Mouse (Mus musculus) liver, embryonic 16.5 days (tissue): ENCODE measurements around the gene Spats1. TPM values are rescaled to one million over a fixed set of nuclear protein-coding genes. Genes with fewer than 3 reads are reported as not detected.

Source experiments
- ATAC-seq: fragments of 200-750 bp; cut with Nextera tagmentation; 2 replicates; pipeline ENCODE4 v1.8.0; 2017; ENCODE audit warnings: low read depth, mild to moderate bottlenecking, moderate number of reproducible peaks, moderate library complexity
- H3K27ac ChIP-seq: fragments of 300-500 bp; sonication (generic); 2 replicates; pipeline ENCODE4 v1.5.1; 2014; ENCODE audit warnings: mild to moderate bottlenecking, low read length
- H3K27me3 ChIP-seq: fragments of 300-500 bp; sonication (generic); 2 replicates; pipeline ENCODE4 v1.6.1; 2014; ENCODE audit warnings: low read depth, low read length, mixed read lengths; ENCODE audit not compliant: control insufficient read depth, insufficient read depth
- H3K36me3 ChIP-seq: fragments of 300-500 bp; sonication (generic); 2 replicates; pipeline ENCODE4 v1.6.1; 2014; ENCODE audit warnings: mild to moderate bottlenecking; ENCODE audit not compliant: control insufficient read depth, insufficient read depth
- H3K4me1 ChIP-seq: fragments of 300-500 bp; sonication (generic); 2 replicates; pipeline ENCODE4 v1.6.1; 2014; ENCODE audit warnings: low read depth, low read length, mixed read lengths; ENCODE audit not compliant: control insufficient read depth
- H3K4me2 ChIP-seq: fragments of 300-500 bp; sonication (generic); 2 replicates; pipeline ENCODE4 v1.6.1; 2014; ENCODE audit warnings: low read depth, low read length, mixed read lengths
- H3K4me3 ChIP-seq: fragments of 300-500 bp; sonication (generic); 2 replicates; pipeline ENCODE4 v1.5.1; 2014; ENCODE audit warnings: low read depth, mild to moderate bottlenecking, low read length
- H3K9ac ChIP-seq: fragments of 300-500 bp; sonication (generic); 2 replicates; pipeline ENCODE4 v1.6.1; 2014; ENCODE audit warnings: low read depth, low read length
- H3K9me3 ChIP-seq: fragments of 300-500 bp; sonication (generic); replicated peaks from 2 replicates; pipeline ENCODE4 v1.6.1; 2016; ENCODE audit warnings: low read length; ENCODE audit not compliant: control insufficient read depth
- WGBS: fragments of 180-500 bp; shearing (Covaris S2); extraction: QIAGEN DNeasy Blood & Tissue Kit; methylation state at CpG from one replicate; pipeline ENCODE4 v1.1.7; 2014; ENCODE audit not compliant: insufficient replicate concordance; 5-methylcytosine and 5-hydroxymethylcytosine counted together
- polyA plus RNA-seq: library from polyadenylated mRNA; unstranded; fragments of >200 nt; fragmentation: Nextera tagmentation; extraction: Ambion mirVana; gene quantifications from 2 replicates; pipeline ENCODE4 v1.2.1, GENCODE M21; 2015

Spats1 gene
- polyA plus RNA-seq, 1 experiment from 2014 or later: 0.21 TPM

- Histone ChIP-seq H3K9me3 (no peaks in the 10 kb centered on the region), H3K4me3 (no peak overlapping the region), H3K27ac (no peak overlapping the region), H3K4me2 (no peak overlapping the region), H3K9ac (no peak overlapping the region), H3K4me1 (no peaks in the 10 kb centered on the region), H3K36me3 (peaks cover 33% of the 10 kb centered on the region), H3K27me3 (no peaks in the 10 kb centered on the region)
- WGBS: 12% methylated on average over 3 of the region's 3 CpGs
- ATAC-seq: no peak
Observed at GRCm38 (mm10) chr17:45403207-45403606, 72.0 kb downstream of the Spats1 start.

- 69% methylated on average over 3 of the region's 3 CpGs for WGBS
Observed at GRCm38 (mm10) chr17:45402601-45403000, 72.6 kb downstream of the Spats1 start.

GRCm38 (mm10) chr17:45402126-45402525 is 73.1 kb downstream of the Spats1 start:
- 85% methylated on average over 1 of the region's 1 CpGs for WGBS

More at GRCm38 (mm10) chr17:45402601-45403000, 72.6 kb downstream of the Spats1 start:
- no peak overlapping the region for H3K27ac ChIP-seq
- no peaks in the 10 kb centered on the region for H3K9me3 ChIP-seq
- no peaks in the 10 kb centered on the region for H3K27me3 ChIP-seq
- H3K4me1 ChIP-seq: no peaks in the 10 kb centered on the region
- H3K9ac ChIP-seq: no peak overlapping the region
- no peak overlapping the region for H3K4me2 ChIP-seq
- peaks cover 30% of the 10 kb centered on the region for H3K36me3 ChIP-seq
- H3K4me3 ChIP-seq: no peak overlapping the region
- no peak for ATAC-seq

GRCm38 (mm10) chr17:45401126-45401905 is 73.9 kb downstream of the Spats1 start:
- no peak for ATAC-seq
- WGBS: 75% methylated on average over 5 of the region's 5 CpGs
- H3K4me3 ChIP-seq: no peak overlapping the region

More at GRCm38 (mm10) chr17:45402126-45402525, 73.1 kb downstream of the Spats1 start:
- ATAC-seq: no peak
- H3K9me3 ChIP-seq: no peaks in the 10 kb centered on the region
- H3K27me3 ChIP-seq: no peaks in the 10 kb centered on the region
- no peak overlapping the region for H3K27ac ChIP-seq
- H3K9ac ChIP-seq: no peak overlapping the region
- no peaks in the 10 kb centered on the region for H3K4me1 ChIP-seq
- H3K36me3 ChIP-seq: peaks cover 26% of the 10 kb centered on the region
- no peak overlapping the region for H3K4me2 ChIP-seq
- no peak overlapping the region for H3K4me3 ChIP-seq

GRCm38 (mm10) chr17:45398021-45398420 is 77.2 kb downstream of the Spats1 start:
- no peak for ATAC-seq
- H3K9ac ChIP-seq: no peak overlapping the region
- no peaks in the 10 kb centered on the region for H3K9me3 ChIP-seq
- WGBS: 79% methylated on average over 2 of the region's 2 CpGs
- H3K36me3 ChIP-seq: peaks cover 8% of the 10 kb centered on the region; the same call in 1 of the 2 replicates
- no peak overlapping the region for H3K27ac ChIP-seq
- H3K4me1 ChIP-seq: no peaks in the 10 kb centered on the region
- no peak overlapping the region for H3K4me2 ChIP-seq
- no peaks in the 10 kb centered on the region for H3K27me3 ChIP-seq
- H3K4me3 ChIP-seq: no peak overlapping the region

More at GRCm38 (mm10) chr17:45401126-45401905, 73.9 kb downstream of the Spats1 start:
- Histone ChIP-seq H3K9ac (no peak overlapping the region), H3K36me3 (peaks cover 21% of the 10 kb centered on the region), H3K9me3 (no peaks in the 10 kb centered on the region), H3K27ac (no peak overlapping the region), H3K4me1 (no peaks in the 10 kb centered on the region), H3K27me3 (no peaks in the 10 kb centered on the region), H3K4me2 (no peak overlapping the region)

GRCm38 (mm10) chr17:45397541-45397940 is 77.7 kb downstream of the Spats1 start:
- no peak overlapping the region for H3K4me2 ChIP-seq
- ATAC-seq: no peak
- no peak overlapping the region for H3K9ac ChIP-seq
- H3K27ac ChIP-seq: no peak overlapping the region
- H3K4me3 ChIP-seq: no peak overlapping the region
- WGBS: 69% methylated on average over 3 of the region's 3 CpGs
- H3K9me3 ChIP-seq: no peaks in the 10 kb centered on the region
- H3K27me3 ChIP-seq: no peaks in the 10 kb centered on the region
- H3K36me3 ChIP-seq: peaks cover 11% of the 10 kb centered on the region; the same call in 1 of the 2 replicates
- no peaks in the 10 kb centered on the region for H3K4me1 ChIP-seq

DNA sequence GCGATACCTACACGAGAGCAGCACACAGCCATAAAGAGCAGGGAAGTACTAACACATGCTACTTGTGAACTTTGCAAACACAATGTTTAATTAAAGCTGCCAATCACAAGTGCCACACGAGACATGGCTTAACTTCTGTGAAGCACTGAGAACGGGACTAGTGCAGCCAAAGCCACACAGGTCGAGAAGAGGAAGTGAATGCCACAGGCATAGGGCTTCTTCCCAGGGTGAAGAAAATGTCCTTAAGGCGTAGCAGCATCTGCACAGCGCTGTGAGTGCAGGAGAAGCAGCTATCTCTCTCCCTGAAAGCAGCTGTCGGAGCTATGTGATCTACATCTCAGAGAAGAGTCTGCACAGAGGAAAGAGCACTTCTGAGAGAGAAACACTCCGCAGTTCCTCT is 80.6 kb downstream of the Spats1 start:
- no peaks in the 10 kb centered on the region for H3K9me3 ChIP-seq
- H3K27ac ChIP-seq: no peak overlapping the region
- no peak overlapping the region for H3K4me3 ChIP-seq
- H3K4me2 ChIP-seq: no peak overlapping the region
- WGBS: 63% methylated on average over 9 of the region's 9 CpGs
- no peaks in the 10 kb centered on the region for H3K27me3 ChIP-seq
- H3K36me3 ChIP-seq: peaks cover 19% of the 10 kb centered on the region
- ATAC-seq: no peak
- H3K9ac ChIP-seq: no peak overlapping the region
- H3K4me1 ChIP-seq: no peaks in the 10 kb centered on the region

DNA sequence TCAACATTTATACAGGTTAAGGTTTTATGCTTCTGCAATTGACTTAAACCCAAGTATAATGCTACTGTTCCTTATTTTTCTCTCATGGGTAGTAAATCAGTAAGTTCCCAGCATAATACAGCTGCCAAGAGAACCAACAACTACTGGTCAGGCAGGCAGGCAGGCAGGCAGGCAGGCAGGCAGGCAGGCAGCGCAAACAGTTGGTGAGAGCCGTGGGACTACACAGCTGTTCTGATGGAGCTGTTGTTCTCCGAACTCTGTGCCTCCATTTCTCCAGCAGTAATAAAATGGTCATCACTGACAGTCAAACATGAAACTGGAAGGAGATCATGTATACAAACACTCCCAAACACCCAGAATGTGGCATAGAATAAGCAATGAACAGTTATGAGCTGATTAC is 81.5 kb downstream of the Spats1 start:
- Histone ChIP-seq H3K4me1 (no peaks in the 10 kb centered on the region), H3K27me3 (no peaks in the 10 kb centered on the region), H3K36me3 (peaks cover 20% of the 10 kb centered on the region), H3K9ac (no peak overlapping the region), H3K4me3 (no peak overlapping the region), H3K9me3 (no peaks in the 10 kb centered on the region), H3K4me2 (no peak overlapping the region), H3K27ac (no peak overlapping the region)
- no peak for ATAC-seq
- 80% methylated on average over 3 of the region's 3 CpGs for WGBS
